ENCODE assay signal across 8 mouse cellular contexts in genomic region chr9:60521806-60522264, GRCm38 (mm10). TPM values are rescaled to one million over a fixed set of nuclear protein-coding genes. Genes with fewer than 3 reads are reported as not detected.
A peak's percentile ranks its signal among the peaks of the same experiment; 100 is the strongest.
DNase-seq lines count a peak whose midpoint lies in the region; ATAC-seq lines count a peak whose summit lies in the region.

Gene Thsd4 (minus strand): TSS chr9:60522046.

- peaks cover 24% of the 10 kb centered on the region for H3K4me1 ChIP-seq in forebrain, embryonic 14.5 days (ENCODE audit: control insufficient read depth, insufficient read depth, low read length)
- H3K4me1 ChIP-seq in hindbrain, embryonic 10.5 days (replicated peaks): peaks cover 69% of the 10 kb centered on the region

- H3K36me3 ChIP-seq in forebrain, embryonic 14.5 days (ENCODE audit: control insufficient read depth, insufficient read depth, low read length): no peaks in the 10 kb centered on the region
- H3K36me3 ChIP-seq in hindbrain, embryonic 10.5 days: no peaks in the 10 kb centered on the region

- peak within 1 kb of the TSS; percentile 65 for H3K9ac ChIP-seq in forebrain, embryonic 14.5 days (ENCODE audit: low read length)

- under 1% methylated on average over 29 of the region's 51 CpGs for WGBS in forebrain, embryonic 14.5 days
- WGBS in hindbrain, embryonic 10.5 days: under 1% methylated on average over 51 of the region's 51 CpGs

- no peak within 1 kb of the TSS for H3K27ac ChIP-seq in forebrain, embryonic 14.5 days (ENCODE audit: low read depth, low read length)
- H3K27ac ChIP-seq in hindbrain, embryonic 10.5 days: peak within 1 kb of the TSS; percentile 82

- peak within 1 kb of the TSS; percentile 74 for H3K4me2 ChIP-seq in forebrain, embryonic 14.5 days (ENCODE audit: low read length)

- DNase-seq in R1 (ENCODE audit: low read depth, low spot score) (peak; percentile 52), adipocyte (ENCODE audit: low spot score) (no peak)
- peak; percentile 14 for DNase-seq in c-Kit-positive CD71-negative TER-119-negative erythroid progenitor cells, embryonic 14.5 days (ENCODE audit: low read depth)
- peak; percentile 59 for DNase-seq in forebrain, embryonic 14.5 days (ENCODE audit: low spot score)
- peak; percentile 72 for DNase-seq in hindbrain, embryonic 10.5 days (ENCODE audit: low spot score)
- peak; percentile 37 to 48 for DNase-seq in layer of hippocampus, postnatal 25 days (ENCODE audit: extremely low spot score in 1 of 2, low spot score in 1 of 2)
- DNase-seq in lung, postnatal 4 days: peak; percentile 74 to 77
- DNase-seq in right cerebral cortex, postnatal 14 days: peak; percentile 23

- H3K27me3 ChIP-seq in forebrain, embryonic 14.5 days (replicated peaks; ENCODE audit: control insufficient read depth, insufficient read depth, low read length): peaks cover 3% of the 10 kb centered on the region; the same call in 1 of the 2 replicates
- H3K27me3 ChIP-seq in hindbrain, embryonic 10.5 days (ENCODE audit: insufficient read depth, poor library complexity, severe bottlenecking): peaks cover 78% of the 10 kb centered on the region

- H3K9me3 ChIP-seq in forebrain, embryonic 14.5 days (replicated peaks; ENCODE audit: control insufficient read depth, low read length): no peaks in the 10 kb centered on the region
- H3K9me3 ChIP-seq in hindbrain, embryonic 10.5 days: no peaks in the 10 kb centered on the region

- peak; percentile 77 for ATAC-seq in forebrain, embryonic 14.5 days

- peak within 1 kb of the TSS; percentile 49 for H3K4me3 ChIP-seq in forebrain, embryonic 14.5 days (ENCODE audit: low read depth, low read length)
- peak within 1 kb of the TSS; percentile 65 for H3K4me3 ChIP-seq in hindbrain, embryonic 10.5 days

RNA-seq across cellular contexts. Expression of gene Thsd4, which starts in this region (rescaled TPM):
- 3.4 and 4.9 TPM in 2 replicates for polyA plus RNA-seq in forebrain, embryonic 14.5 days (2014; fragmentation: Nextera tagmentation; extraction: Ambion mirVana)
- 4.0 and 6.7 TPM in 2 replicates for polyA plus RNA-seq in hindbrain, embryonic 10.5 days (2016; fragmentation: Nextera tagmentation; extraction: Ambion mirVana)
- 10 to 100 TPM; 23.5 to 24.6 TPM for total RNA-seq in layer of hippocampus, postnatal 25 days (2021)
